Mouse (Mus musculus) embryonic fibroblast, embryonic 13.5 days (primary cell): Measurements from ENCODE around the gene Ppp4r3a. TPM values are rescaled to one million over a fixed set of nuclear protein-coding genes. Genes with fewer than 3 reads are reported as not detected.

ENCODE experiments used
- H3K27ac ChIP-seq: 2 replicates; pipeline ENCODE4 v1.5.1; 2012; ENCODE audit warnings: low read length, control low read depth, inconsistent platforms; ENCODE audit not compliant: insufficient read depth
- H3K4me1 ChIP-seq: 2 replicates; pipeline ENCODE4 v1.6.1; 2011; ENCODE audit warnings: low read length; ENCODE audit not compliant: control insufficient read depth, insufficient read depth
- H3K4me3 ChIP-seq: 2 replicates; pipeline ENCODE4 v1.5.1; 2011; ENCODE audit warnings: mild to moderate bottlenecking, control low read depth, low read length; ENCODE audit not compliant: insufficient read depth
- CTCF ChIP-seq: IDR thresholded peaks from 2 replicates; pipeline ENCODE4 v1.5.1; 2011; ENCODE audit warnings: mild to moderate bottlenecking, control low read depth, low read length, moderate library complexity, borderline replicate concordance; ENCODE audit not compliant: insufficient read depth
- POLR2A ChIP-seq: IDR thresholded peaks from 2 replicates; pipeline ENCODE4 v1.6.1; 2011; ENCODE audit warnings: low read depth, mild to moderate bottlenecking, control low read depth, low read length, moderate library complexity
- polyA plus RNA-seq: library from polyadenylated mRNA; stranded (reverse); fragments of >200 nt; gene quantifications from 2 replicates; pipeline ENCODE4 v1.2.4, GENCODE M21; 2011; ENCODE audit warnings: low read depth; ENCODE audit not compliant: missing spikeins, insufficient read length

The Ppp4r3a gene
- polyA plus RNA-seq, 1 experiment = 92.5 TPM

- Histone ChIP-seq H3K27ac (no peak overlapping the region), H3K4me1 (peaks cover 21% of the 10 kb centered on the region; the same call in 1 of the 2 replicates), H3K4me3 (no peak overlapping the region)
- no peak for TF ChIP-seq POLR2A
- TF ChIP-seq CTCF = no peak
Observed at GRCm38 (mm10) chr12:100995607-100996377, 87.7 kb downstream of the Ppp4r3a start.

GRCm38 (mm10) chr12:100994140-100995015, 89.1 kb downstream of the Ppp4r3a start:
- Histone ChIP-seq H3K27ac (no peak overlapping the region), H3K4me3 (no peak overlapping the region), H3K4me1 (peaks cover 21% of the 10 kb centered on the region; the same call in 1 of the 2 replicates)
- TF ChIP-seq POLR2A = no peak
- TF ChIP-seq CTCF = no peak

- H3K4me1 ChIP-seq = peaks cover 14% of the 10 kb centered on the region; the same call in 1 of the 2 replicates
- no peak overlapping the region for H3K4me3 ChIP-seq
- TF ChIP-seq POLR2A = no peak
- no peak for TF ChIP-seq CTCF
- H3K27ac ChIP-seq = no peak overlapping the region
Observed at GRCm38 (mm10) chr12:100993146-100993545, 90.4 kb downstream of the Ppp4r3a start.

GRCm38 (mm10) chr12:100992505-100992904, 91.0 kb downstream of the Ppp4r3a start:
- H3K4me3 ChIP-seq = no peak overlapping the region
- no peak for TF ChIP-seq POLR2A
- no peak for TF ChIP-seq CTCF
- H3K27ac ChIP-seq = no peak overlapping the region
- peaks cover 9% of the 10 kb centered on the region; the same call in 1 of the 2 replicates for H3K4me1 ChIP-seq

- Histone ChIP-seq H3K4me1 (0 out of 2 replicates have a peak, but pooled peaks cover 7% of the 10 kb centered on the region), H3K27ac (no peak overlapping the region), H3K4me3 (no peak overlapping the region)
- TF ChIP-seq CTCF (no peak), POLR2A (no peak)
Observed at GRCm38 (mm10) chr12:100991119-100991518, 92.4 kb downstream of the Ppp4r3a start.

- Histone ChIP-seq H3K27ac (no peak overlapping the region), H3K4me1 (0 out of 2 replicates have a peak, but pooled peaks cover 7% of the 10 kb centered on the region), H3K4me3 (no peak overlapping the region)
- TF ChIP-seq POLR2A = no peak
- TF ChIP-seq CTCF = no peak
Observed at GRCm38 (mm10) chr12:100990291-100990690, 93.2 kb downstream of the Ppp4r3a start.

GRCm38 (mm10) chr12:100989780-100990288, 93.7 kb downstream of the Ppp4r3a start:
- TF ChIP-seq CTCF = no peak
- TF ChIP-seq POLR2A = no peak
- H3K4me1 ChIP-seq = 0 out of 2 replicates have a peak, but pooled peaks cover 7% of the 10 kb centered on the region

More at GRCm38 (mm10) chr12:100989780-100990288, 93.7 kb downstream of the Ppp4r3a start:
- H3K4me3 ChIP-seq = no peak overlapping the region
- H3K27ac ChIP-seq = no peak overlapping the region

Other genes with a start within 250 kb of the Ppp4r3a start
- gene Gpr68, start 175.5 kb downstream of the Ppp4r3a start, polyA plus RNA-seq = not detected in 2 replicates
- gene Ccdc88c, start 54.6 kb downstream of the Ppp4r3a start, polyA plus RNA-seq = 1.6 and 2.2 TPM in 2 replicates